Mouse (Mus musculus) neural tube, postnatal 0 days (tissue): ENCODE measurements around the gene Pyroxd2. TPM values are rescaled to one million over a fixed set of nuclear protein-coding genes. Genes with fewer than 3 reads are reported as not detected.

ENCODE experiments used
- polyA plus RNA-seq: library from polyadenylated mRNA; unstranded; fragments of >200 nt; fragmentation: Nextera tagmentation; extraction: Ambion mirVana; gene quantifications from 2 replicates; pipeline ENCODE4 v1.2.1, GENCODE M21; 2015

Gene Pyroxd2
- 1.9 and 2.0 TPM in 2 replicates for polyA plus RNA-seq

GRCm38 (mm10) chr19:42752363-42752931 lies at the start of gene Pyroxd2:
TSS of gene Pyroxd2 (minus strand) at chr19:42752775.

DNA sequence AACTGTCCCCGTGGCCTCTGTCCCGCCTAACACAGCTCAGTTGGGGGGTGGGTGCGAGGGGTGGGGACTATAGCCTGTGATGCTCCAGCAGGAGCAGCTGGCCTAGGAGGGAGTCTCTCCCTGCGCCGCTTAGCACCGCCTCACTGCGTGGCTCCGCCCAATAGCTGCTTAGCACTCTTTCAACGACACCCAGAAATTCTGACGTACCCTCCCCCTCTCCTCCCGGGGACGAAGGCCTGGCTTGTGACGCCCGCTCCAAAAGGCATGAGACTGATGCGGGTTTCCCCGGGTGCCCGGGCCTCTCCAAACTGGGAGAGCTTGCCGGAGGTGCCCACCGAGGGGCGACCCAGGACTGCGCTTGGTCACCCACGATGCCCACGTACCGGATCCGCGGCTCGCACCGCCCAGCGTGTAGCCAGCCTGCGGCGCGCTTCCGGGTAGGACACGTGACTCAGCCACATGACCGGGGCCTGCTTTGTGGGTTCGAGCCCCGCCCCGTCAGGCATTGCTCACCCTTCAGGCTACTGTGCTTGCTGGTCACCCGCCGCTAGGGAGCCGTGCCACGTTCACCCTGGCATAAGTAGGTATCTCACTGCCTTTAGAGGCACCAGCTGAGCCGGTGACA lies 27.1 kb upstream of the Pyroxd2 start, which contains the start of gene Hps1:
Gene Hps1 (minus strand): TSS at position 448 of the 625 bp plus-strand sequence.

Other genes with a start within 250 kb of the Pyroxd2 start
- 8.3 and 10.8 TPM in 2 replicates for gene R3hcc1l, start 234.0 kb downstream of the Pyroxd2 start, polyA plus RNA-seq
- gene Loxl4, start 140.0 kb downstream of the Pyroxd2 start, polyA plus RNA-seq, result 0.31 and 0.33 TPM in 2 replicates
- gene Hps1, start 27.2 kb upstream of the Pyroxd2 start, polyA plus RNA-seq, result 7.1 and 7.6 TPM in 2 replicates